Comparison of ENCODE assay signal across 22 mouse cellular contexts in the genomic region with DNA sequence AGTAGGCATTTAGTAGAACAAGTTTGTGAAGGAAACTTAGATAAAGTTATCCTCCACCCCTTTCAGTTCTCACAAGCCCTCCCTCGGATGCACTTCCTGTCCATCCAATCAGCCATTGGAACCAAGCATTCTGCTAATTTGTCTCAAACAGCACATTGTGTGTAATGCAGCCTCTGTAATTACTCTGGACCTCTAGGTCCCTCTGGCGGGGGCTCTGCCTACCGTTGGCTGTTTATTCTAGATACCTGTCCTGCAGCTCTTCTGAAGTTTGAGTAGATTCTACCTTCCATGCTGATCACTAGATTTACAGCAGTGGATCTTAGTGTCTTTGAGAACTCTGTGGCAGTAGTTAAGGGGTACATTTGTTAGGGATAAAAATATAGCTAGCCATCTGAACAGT.
DNase-seq lines count a peak whose midpoint lies in the region; ATAC-seq and TF ChIP-seq lines count a peak whose summit lies in the region.
"Had no signal": no experiment of that assay in that cellular context is flagged by ENCODE, and none has a peak within 500 bp of the region (broad histone marks: within the 10 kb centered on the region; RNA-seq: fewer than 3 reads in every experiment).

No protein-coding gene starts in this region.

- 0 out of 2 replicates have a peak, but pooled peaks have one; percentile 22 for TF ChIP-seq CTCF in liver, postnatal 0 days (IDR thresholded peaks at IDR 0.05; ENCODE audit: low read depth)

- H3K27ac ChIP-seq in liver, postnatal 0 days (ENCODE audit: low read depth): no peak overlapping the region
- H3K27ac ChIP-seq in liver, embryonic 12.5 days: no peak overlapping the region
- H3K27ac ChIP-seq in forebrain, embryonic 13.5 days: no peak overlapping the region
- H3K27ac ChIP-seq: embryonic facial prominence, embryonic 10.5 days; heart, embryonic 10.5 days; hindbrain, postnatal 0 days; limb, embryonic 13.5 days; liver, embryonic 13.5 days; lung, embryonic 15.5 days had no signal

- H3K4me2 ChIP-seq in liver, postnatal 0 days (ENCODE audit: low read depth, low read length): no peak overlapping the region
- no peak overlapping the region for H3K4me2 ChIP-seq in liver, embryonic 12.5 days
- H3K4me2 ChIP-seq in forebrain, embryonic 13.5 days: no peak overlapping the region
- H3K4me2 ChIP-seq: limb, embryonic 13.5 days; liver, embryonic 13.5 days; lung, embryonic 15.5 days had no signal

- no peaks in the 10 kb centered on the region for H3K36me3 ChIP-seq in liver, postnatal 0 days (replicated peaks; ENCODE audit: insufficient read depth, low read length)
- no peaks in the 10 kb centered on the region for H3K36me3 ChIP-seq in liver, embryonic 12.5 days
- peaks cover 7% of the 10 kb centered on the region; the same call in 1 of the 2 replicates for H3K36me3 ChIP-seq in forebrain, embryonic 13.5 days (ENCODE audit: poor library complexity, severe bottlenecking)
- H3K36me3 ChIP-seq: liver, embryonic 13.5 days had no signal

- no peak overlapping the region for H3K9ac ChIP-seq in liver, postnatal 0 days (replicated peaks)
- H3K9ac ChIP-seq in liver, embryonic 12.5 days: no peak overlapping the region
- no peak overlapping the region for H3K9ac ChIP-seq in forebrain, embryonic 13.5 days
- H3K9ac ChIP-seq: limb, embryonic 13.5 days; liver, embryonic 13.5 days; lung, embryonic 15.5 days had no signal

- no peak for TF ChIP-seq EP300 in liver, postnatal 0 days (IDR thresholded peaks at IDR 0.05; ENCODE audit: low read depth)

- peak; percentile 7 to 10 for DNase-seq in heart, postnatal 10 days
- DNase-seq in heart, adult 11 months: no peak
- DNase-seq in liver, postnatal 0 days: no peak
- DNase-seq in kidney, adult 9 months: peak; percentile 49
- peak; percentile 55 to 63 for DNase-seq in kidney, postnatal 4 days
- DNase-seq: adrenal gland, adult 2 months; cerebellum, adult 11 months; cerebellum, adult 9-11 months; gastrocnemius, postnatal 25 days; liver, embryonic 13.5 days; midbrain, embryonic 14.5 days had no signal

- ATAC-seq in liver, postnatal 0 days: no peak
- ATAC-seq in liver, embryonic 12.5 days: no peak
- ATAC-seq in forebrain, embryonic 13.5 days: no peak
- ATAC-seq: CD4-positive, CD25-positive, alpha-beta regulatory T cell, adult 4 months; forebrain, embryonic 16.5 days; hindbrain, postnatal 0 days; intestine, embryonic 16.5 days had no signal

- WGBS in liver, postnatal 0 days (ENCODE audit: insufficient replicate concordance): 59% methylated on average over 3 of the region's 3 CpGs
- WGBS in liver, embryonic 12.5 days (ENCODE audit: insufficient replicate concordance): 62% methylated on average over 3 of the region's 3 CpGs
- 68% methylated on average over 3 of the region's 3 CpGs for WGBS in forebrain, embryonic 13.5 days

- no peaks in the 10 kb centered on the region for H3K9me3 ChIP-seq in liver, postnatal 0 days (ENCODE audit: low read length)
- no peaks in the 10 kb centered on the region for H3K9me3 ChIP-seq in liver, embryonic 12.5 days (replicated peaks)
- H3K9me3 ChIP-seq in forebrain, embryonic 13.5 days (replicated peaks): no peaks in the 10 kb centered on the region
- H3K9me3 ChIP-seq: embryonic facial prominence, embryonic 10.5 days; heart, embryonic 10.5 days; limb, embryonic 13.5 days; liver, embryonic 13.5 days; lung, embryonic 15.5 days; megakaryocyte, embryonic 14.5 days had no signal

- H3K4me1 ChIP-seq in liver, postnatal 0 days (ENCODE audit: insufficient read depth): no peaks in the 10 kb centered on the region
- no peaks in the 10 kb centered on the region for H3K4me1 ChIP-seq in liver, embryonic 12.5 days
- H3K4me1 ChIP-seq in forebrain, embryonic 13.5 days: no peaks in the 10 kb centered on the region
- H3K4me1 ChIP-seq: heart, embryonic 10.5 days; limb, embryonic 13.5 days; liver, embryonic 13.5 days; lung, embryonic 15.5 days had no signal

- H3K4me3 ChIP-seq in liver, postnatal 0 days (ENCODE audit: low read depth, low read length): no peak overlapping the region
- H3K4me3 ChIP-seq in liver, embryonic 12.5 days: no peak overlapping the region
- no peak overlapping the region for H3K4me3 ChIP-seq in forebrain, embryonic 13.5 days
- H3K4me3 ChIP-seq: embryonic facial prominence, embryonic 10.5 days; heart, embryonic 10.5 days; limb, embryonic 13.5 days; liver, embryonic 13.5 days; lung, embryonic 15.5 days; megakaryocyte, embryonic 14.5 days had no signal

- intact Hi-C loops in heart, postnatal 10 days (cut with DNase I): no loop called here

- no peaks in the 10 kb centered on the region for H3K27me3 ChIP-seq in liver, postnatal 0 days (ENCODE audit: insufficient read depth, low read length)
- H3K27me3 ChIP-seq in liver, embryonic 12.5 days (replicated peaks): no peaks in the 10 kb centered on the region
- no peaks in the 10 kb centered on the region for H3K27me3 ChIP-seq in forebrain, embryonic 13.5 days
- H3K27me3 ChIP-seq: liver, embryonic 13.5 days; lung, embryonic 15.5 days had no signal

Comparison
In these comparisons a context has a peak if more than half of its experiments do, and no peak if none do; other contexts are left out.
1. DNase-seq: peak in heart, postnatal 10 days (2 of 2), kidney, adult 9 months (single experiment) and kidney, postnatal 4 days (2 of 2); none in heart, adult 11 months (single experiment) and liver, postnatal 0 days (single experiment).